Mouse (Mus musculus) neutrophil, adult 5-6 weeks (primary cell): ENCODE results near the gene Ctnnbl1. TPM values are rescaled to one million over a fixed set of nuclear protein-coding genes. Genes with fewer than 3 reads are reported as not detected.

Experiments
- ATAC-seq: fragments of 151-379, 151-347 bp; 2 replicates; pipeline ENCODE4 v1.8.0; 2017; ENCODE audit warnings: mild to moderate bottlenecking, moderate TSS enrichment; ENCODE audit not compliant: insufficient number of reproducible peaks, poor library complexity, low FRiP score, severe bottlenecking; ENCODE audit errors: extremely low read depth
- total RNA-seq: library from RNA; stranded (forward); fragments of 200-1000 nt; gene quantifications from 2 replicates; pipeline ENCODE4 v1.2.3, GENCODE M21; 2017

Gene Ctnnbl1
- 30.2 and 31.5 TPM in 2 replicates for total RNA-seq

- peak; percentile 97 for ATAC-seq
Measured at GRCm38 (mm10) chr2:157736854-157737850, at the start of gene Ctnnbl1. TSS of gene Ctnnbl1 (plus strand) at chr2:157737401.

GRCm38 (mm10) chr2:157687506-157687905, 49.7 kb upstream of the Ctnnbl1 start:
- ATAC-seq, result no peak

GRCm38 (mm10) chr2:157691266-157692105, 45.7 kb upstream of the Ctnnbl1 start:
- no peak for ATAC-seq

GRCm38 (mm10) chr2:157692365-157692932, 44.8 kb upstream of the Ctnnbl1 start:
- ATAC-seq, result no peak

GRCm38 (mm10) chr2:157693576-157693975, 43.6 kb upstream of the Ctnnbl1 start:
- ATAC-seq, result no peak

GRCm38 (mm10) chr2:157696297-157696731, 40.9 kb upstream of the Ctnnbl1 start:
- no peak for ATAC-seq

GRCm38 (mm10) chr2:157703155-157703554, 34.0 kb upstream of the Ctnnbl1 start:
- no peak for ATAC-seq

- no peak for ATAC-seq
Measured at GRCm38 (mm10) chr2:157704991-157705776, 32.0 kb upstream of the Ctnnbl1 start.

GRCm38 (mm10) chr2:157705777-157706158, 31.4 kb upstream of the Ctnnbl1 start:
- no peak for ATAC-seq

GRCm38 (mm10) chr2:157707191-157707923, 29.8 kb upstream of the Ctnnbl1 start:
- ATAC-seq, result no peak

GRCm38 (mm10) chr2:157712677-157713076, 24.5 kb upstream of the Ctnnbl1 start:
- no peak for ATAC-seq

- ATAC-seq, result no peak
Measured at GRCm38 (mm10) chr2:157715586-157716191, 21.5 kb upstream of the Ctnnbl1 start.

- ATAC-seq, result no peak
Measured at GRCm38 (mm10) chr2:157718441-157718840, 18.8 kb upstream of the Ctnnbl1 start.

- no peak for ATAC-seq
Measured at GRCm38 (mm10) chr2:157723883-157724573, 13.2 kb upstream of the Ctnnbl1 start.

- ATAC-seq, result no peak
Measured at GRCm38 (mm10) chr2:157724574-157724914, 12.7 kb upstream of the Ctnnbl1 start.

GRCm38 (mm10) chr2:157744619-157745018, 7.4 kb downstream of the Ctnnbl1 start:
- ATAC-seq, result no peak

GRCm38 (mm10) chr2:157745735-157746134, 8.5 kb downstream of the Ctnnbl1 start:
- ATAC-seq, result no peak
